Mouse (Mus musculus): Measurements from ENCODE around the gene Camkv. TPM values are rescaled to one million over a fixed set of nuclear protein-coding genes. Genes with fewer than 3 reads are reported as not detected.
A peak's percentile ranks its signal among the peaks of the same experiment; 100 is the strongest.

Camkv gene
- polyA plus RNA-seq, 1 experiment from 2014 or later = 3.5 TPM

GRCm38 (mm10) chr9:107968531-107968930 is 33.1 kb downstream of the Camkv start:
- H3K4me3 ChIP-seq (ENCODE audit: low read depth, low read length) = no peak overlapping the region
- H3K4me2 ChIP-seq (ENCODE audit: low read depth, low read length) = no peak overlapping the region
- DNase-seq (ENCODE audit: low spot score) (no peak), ATAC-seq (replicated peaks; ENCODE audit: insufficient number of reproducible peaks, low FRiP score, low TSS enrichment, low read depth) (no peak)
- WGBS = 88% methylated on average over 7 of the region's 7 CpGs
- no peaks in the 10 kb centered on the region for H3K9me3 ChIP-seq (replicated peaks; ENCODE audit: control insufficient read depth, low read length)
- no peaks in the 10 kb centered on the region for H3K4me1 ChIP-seq (ENCODE audit: control insufficient read depth, insufficient read depth, low read length)
- no peaks in the 10 kb centered on the region for H3K27me3 ChIP-seq (ENCODE audit: control insufficient read depth, insufficient read depth, low read length)
- H3K27ac ChIP-seq (replicated peaks; ENCODE audit: low read depth, low read length) = no peak overlapping the region
- no peaks in the 10 kb centered on the region; the same call in 1 of the 2 replicates for H3K36me3 ChIP-seq (replicated peaks; ENCODE audit: control insufficient read depth, insufficient read depth, low read depth, low read length)
- no peak overlapping the region for H3K9ac ChIP-seq (replicated peaks; ENCODE audit: low read length)

GRCm38 (mm10) chr9:107970311-107970710 is 34.8 kb downstream of the Camkv start:
- Histone ChIP-seq H3K4me1 (ENCODE audit: control insufficient read depth, insufficient read depth, low read length) (no peaks in the 10 kb centered on the region), H3K27me3 (ENCODE audit: control insufficient read depth, insufficient read depth, low read length) (no peaks in the 10 kb centered on the region), H3K27ac (replicated peaks; ENCODE audit: low read depth, low read length) (no peak overlapping the region), H3K9me3 (replicated peaks; ENCODE audit: control insufficient read depth, low read length) (no peaks in the 10 kb centered on the region), H3K4me2 (ENCODE audit: low read depth, low read length) (no peak overlapping the region), H3K9ac (replicated peaks; ENCODE audit: low read length) (no peak overlapping the region), H3K4me3 (ENCODE audit: low read depth, low read length) (no peak overlapping the region), H3K36me3 (replicated peaks; ENCODE audit: control insufficient read depth, insufficient read depth, low read depth, low read length) (no peaks in the 10 kb centered on the region; the same call in 1 of the 2 replicates)
- DNase-seq (ENCODE audit: low spot score) = no peak
- WGBS = 89% methylated on average over 5 of the region's 5 CpGs
- ATAC-seq (replicated peaks; ENCODE audit: insufficient number of reproducible peaks, low FRiP score, low TSS enrichment, low read depth) = no peak

GRCm38 (mm10) chr9:107971690-107972541 is 36.4 kb downstream of the Camkv start:
- Histone ChIP-seq H3K4me3 (ENCODE audit: low read depth, low read length) (no peak overlapping the region), H3K4me1 (ENCODE audit: control insufficient read depth, insufficient read depth, low read length) (no peaks in the 10 kb centered on the region), H3K9me3 (replicated peaks; ENCODE audit: control insufficient read depth, low read length) (no peaks in the 10 kb centered on the region), H3K9ac (replicated peaks; ENCODE audit: low read length) (no peak overlapping the region), H3K27me3 (ENCODE audit: control insufficient read depth, insufficient read depth, low read length) (no peaks in the 10 kb centered on the region), H3K36me3 (replicated peaks; ENCODE audit: control insufficient read depth, insufficient read depth, low read depth, low read length) (no peaks in the 10 kb centered on the region; the same call in 1 of the 2 replicates), H3K27ac (replicated peaks; ENCODE audit: low read depth, low read length) (no peak overlapping the region), H3K4me2 (ENCODE audit: low read depth, low read length) (no peak overlapping the region)
- no peak for ATAC-seq (replicated peaks; ENCODE audit: insufficient number of reproducible peaks, low FRiP score, low TSS enrichment, low read depth)
- no peak for DNase-seq (ENCODE audit: low spot score)
- WGBS = 75% methylated on average over 8 of the region's 8 CpGs

DNA sequence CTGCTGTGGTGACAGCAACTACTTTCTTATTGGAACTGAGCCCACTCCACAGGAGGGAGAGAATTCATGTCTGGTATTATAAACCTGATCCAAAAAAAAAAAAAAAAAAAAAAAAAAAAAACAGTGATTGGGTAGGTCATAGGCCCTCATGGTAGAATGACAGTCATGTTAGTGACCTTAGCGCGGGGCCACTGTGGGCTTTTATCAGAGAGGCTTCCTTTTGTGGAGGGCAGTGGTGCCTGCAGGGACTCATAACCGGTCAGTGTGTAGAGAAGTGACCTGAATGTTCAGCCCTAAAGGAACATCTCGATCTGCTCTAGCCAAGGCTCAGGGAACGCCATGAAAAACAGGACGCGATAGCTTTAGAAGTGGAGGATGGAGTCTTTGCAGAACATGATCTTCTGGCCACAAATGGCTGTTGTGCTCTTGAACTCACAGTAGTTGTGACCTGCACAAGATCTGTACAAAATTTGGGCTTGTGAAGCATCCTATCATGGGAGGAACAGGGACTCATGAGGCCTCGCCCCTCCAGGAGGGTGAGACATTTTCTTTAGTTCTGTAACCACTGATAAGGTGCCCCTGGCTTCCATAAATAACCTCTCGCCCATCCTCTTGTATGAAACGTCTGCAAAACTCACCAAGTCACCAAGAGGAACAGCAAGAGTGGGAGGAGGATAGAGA is 39.2 kb downstream of the Camkv start:
- no peak overlapping the region for H3K4me2 ChIP-seq (ENCODE audit: low read depth, low read length)
- H3K4me3 ChIP-seq (ENCODE audit: low read depth, low read length) = no peak overlapping the region
- H3K27me3 ChIP-seq (ENCODE audit: control insufficient read depth, insufficient read depth, low read length) = no peaks in the 10 kb centered on the region
- H3K9me3 ChIP-seq (replicated peaks; ENCODE audit: control insufficient read depth, low read length) = no peaks in the 10 kb centered on the region
- 78% methylated on average over 10 of the region's 10 CpGs for WGBS
- DNase-seq (ENCODE audit: low spot score) (no peak), ATAC-seq (replicated peaks; ENCODE audit: insufficient number of reproducible peaks, low FRiP score, low TSS enrichment, low read depth) (no peak)
- H3K27ac ChIP-seq (replicated peaks; ENCODE audit: low read depth, low read length) = no peak overlapping the region
- H3K9ac ChIP-seq (replicated peaks; ENCODE audit: low read length) = no peak overlapping the region
- no peaks in the 10 kb centered on the region for H3K4me1 ChIP-seq (ENCODE audit: control insufficient read depth, insufficient read depth, low read length)
- H3K36me3 ChIP-seq (replicated peaks; ENCODE audit: control insufficient read depth, insufficient read depth, low read depth, low read length) = no peaks in the 10 kb centered on the region; the same call in 1 of the 2 replicates

DNA sequence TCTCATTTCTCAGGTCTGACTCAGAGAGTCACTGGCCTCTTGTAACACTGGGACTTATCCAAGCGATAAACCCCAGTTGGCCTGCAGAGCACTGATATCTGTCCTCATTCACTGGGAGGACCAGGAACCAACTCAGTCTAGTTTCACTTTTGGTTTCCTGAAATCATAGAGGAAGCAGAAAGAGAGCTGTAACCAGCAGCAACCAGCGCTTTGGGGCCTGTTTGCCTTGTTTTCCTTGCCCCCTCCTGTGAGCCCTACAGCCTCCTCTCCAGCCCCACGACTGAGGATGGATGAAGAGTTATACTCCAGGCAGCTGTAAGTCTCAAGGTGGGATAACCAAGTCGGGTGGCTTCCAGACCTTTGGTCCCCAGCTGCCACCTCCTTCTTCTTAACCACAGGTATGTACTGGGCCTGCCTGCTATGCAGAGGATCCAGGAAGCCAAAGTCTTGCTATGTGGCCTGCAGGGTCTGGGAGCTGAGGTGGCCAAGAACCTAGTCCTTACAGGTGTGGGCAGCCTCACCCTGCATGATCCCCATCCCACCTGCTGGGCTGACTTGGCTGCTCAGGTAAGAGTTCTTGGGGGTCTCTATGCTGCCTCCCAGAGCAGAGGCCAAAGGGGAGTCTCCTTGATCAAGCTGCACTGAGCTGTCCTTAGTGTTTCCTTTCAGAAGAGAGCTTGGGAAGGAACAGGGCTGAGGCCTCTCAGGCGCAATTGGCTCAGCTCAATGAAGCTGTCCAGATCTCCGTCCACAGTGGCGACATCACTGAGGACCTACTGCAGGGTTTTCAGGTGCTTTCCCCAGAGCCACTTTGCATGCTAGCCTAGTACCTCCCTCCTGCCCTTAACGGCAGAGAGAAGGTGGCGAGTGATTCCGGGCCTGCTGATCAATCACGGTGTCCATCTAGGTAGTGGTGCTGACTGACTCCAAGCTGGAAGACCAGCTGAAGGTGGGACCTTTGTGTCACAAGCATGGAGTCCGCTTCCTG is 40.2 kb downstream of the Camkv start, which contains the start of gene Uba7:
Uba7 (plus strand) TSS at position 107 of the 988 bp plus-strand sequence.
- no peak for ATAC-seq (replicated peaks; ENCODE audit: insufficient number of reproducible peaks, low FRiP score, low TSS enrichment, low read depth)
- Histone ChIP-seq H3K4me1 (ENCODE audit: control insufficient read depth, insufficient read depth, low read length) (peaks cover 1% of the 10 kb centered on the region), H3K36me3 (replicated peaks; ENCODE audit: control insufficient read depth, insufficient read depth, low read depth, low read length) (no peaks in the 10 kb centered on the region; the same call in 1 of the 2 replicates), H3K4me2 (ENCODE audit: low read depth, low read length) (0 out of 2 replicates have a peak within 1 kb of the TSS, but pooled peaks have one; percentile 10), H3K9ac (replicated peaks; ENCODE audit: low read length) (no peak within 1 kb of the TSS), H3K27me3 (ENCODE audit: control insufficient read depth, insufficient read depth, low read length) (no peaks in the 10 kb centered on the region), H3K4me3 (ENCODE audit: low read depth, low read length) (no peak within 1 kb of the TSS), H3K9me3 (replicated peaks; ENCODE audit: control insufficient read depth, low read length) (no peaks in the 10 kb centered on the region), H3K27ac (replicated peaks; ENCODE audit: low read depth, low read length) (0 out of 2 replicates have a peak within 1 kb of the TSS, but pooled peaks have one; percentile 20)
- 70% methylated on average over 12 of the region's 12 CpGs for WGBS
- DNase-seq (ENCODE audit: low spot score) = no peak

DNA sequence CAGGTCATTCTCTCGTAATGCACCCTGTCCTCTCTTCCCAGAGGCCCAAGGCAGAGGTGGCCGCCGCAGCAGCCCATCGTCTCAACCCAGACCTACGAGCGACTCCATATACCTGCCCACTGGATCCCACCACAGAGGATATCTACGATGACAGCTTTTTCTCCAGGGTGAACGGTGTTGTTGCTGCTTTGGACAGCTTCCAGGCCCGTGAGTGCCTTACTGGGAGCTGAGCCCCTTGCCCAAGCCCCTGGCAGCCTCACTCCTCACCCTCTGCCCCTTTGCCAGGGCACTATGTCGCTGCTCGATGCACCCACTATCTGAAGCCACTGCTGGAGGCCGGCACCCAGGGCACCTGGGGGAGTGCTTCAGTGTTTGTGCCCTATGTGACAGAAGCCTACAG is 43.3 kb downstream of the Camkv start:
- 94% methylated on average over 12 of the region's 12 CpGs for WGBS
- Histone ChIP-seq H3K4me3 (ENCODE audit: low read depth, low read length) (no peak overlapping the region), H3K4me1 (ENCODE audit: control insufficient read depth, insufficient read depth, low read length) (peaks cover 13% of the 10 kb centered on the region)

GRCm38 (mm10) chr9:107981684-107982605 is 46.5 kb downstream of the Camkv start:
- Histone ChIP-seq H3K27ac (replicated peaks; ENCODE audit: low read depth, low read length) (peak overlapping the region; percentile 100), H3K9ac (replicated peaks; ENCODE audit: low read length) (peak overlapping the region; percentile 64), H3K4me2 (ENCODE audit: low read depth, low read length) (peak overlapping the region; percentile 76), H3K4me1 (ENCODE audit: control insufficient read depth, insufficient read depth, low read length) (peaks cover 13% of the 10 kb centered on the region), H3K9me3 (replicated peaks; ENCODE audit: control insufficient read depth, low read length) (no peaks in the 10 kb centered on the region), H3K27me3 (ENCODE audit: control insufficient read depth, insufficient read depth, low read length) (no peaks in the 10 kb centered on the region), H3K36me3 (replicated peaks; ENCODE audit: control insufficient read depth, insufficient read depth, low read depth, low read length) (no peaks in the 10 kb centered on the region), H3K4me3 (ENCODE audit: low read depth, low read length) (peak overlapping the region; percentile 73)
- DNase-seq (ENCODE audit: low spot score) (peak; percentile 94), ATAC-seq (replicated peaks; ENCODE audit: insufficient number of reproducible peaks, low FRiP score, low TSS enrichment, low read depth) (peak; percentile 67)
- 12% methylated on average over 7 of the region's 7 CpGs for WGBS

More for the DNA sequence above, 43.3 kb downstream of the Camkv start:
- Histone ChIP-seq H3K36me3 (replicated peaks; ENCODE audit: control insufficient read depth, insufficient read depth, low read depth, low read length) (no peaks in the 10 kb centered on the region), H3K9me3 (replicated peaks; ENCODE audit: control insufficient read depth, low read length) (no peaks in the 10 kb centered on the region), H3K27me3 (ENCODE audit: control insufficient read depth, insufficient read depth, low read length) (no peaks in the 10 kb centered on the region), H3K9ac (replicated peaks; ENCODE audit: low read length) (no peak overlapping the region), H3K27ac (replicated peaks; ENCODE audit: low read depth, low read length) (no peak overlapping the region), H3K4me2 (ENCODE audit: low read depth, low read length) (no peak overlapping the region)
- no peak for DNase-seq (ENCODE audit: low spot score)
- no peak for ATAC-seq (replicated peaks; ENCODE audit: insufficient number of reproducible peaks, low FRiP score, low TSS enrichment, low read depth)
